Mouse (Mus musculus) induced T-regulatory cell, adult 2 months (primary cell): ENCODE data around the gene Gm14548.
"Not testable (repeated sequence)": the region's sequence is repeated elsewhere in the genome, so short reads cannot be mapped to it uniquely, and the experiment has no call there.

ENCODE experiments used
- DNase-seq: peaks from one replicate; pipeline ENCODE4 v3.0.0-alpha.2; 2012; ENCODE audit warnings: low read depth

The Gm14548 gene

DNA sequence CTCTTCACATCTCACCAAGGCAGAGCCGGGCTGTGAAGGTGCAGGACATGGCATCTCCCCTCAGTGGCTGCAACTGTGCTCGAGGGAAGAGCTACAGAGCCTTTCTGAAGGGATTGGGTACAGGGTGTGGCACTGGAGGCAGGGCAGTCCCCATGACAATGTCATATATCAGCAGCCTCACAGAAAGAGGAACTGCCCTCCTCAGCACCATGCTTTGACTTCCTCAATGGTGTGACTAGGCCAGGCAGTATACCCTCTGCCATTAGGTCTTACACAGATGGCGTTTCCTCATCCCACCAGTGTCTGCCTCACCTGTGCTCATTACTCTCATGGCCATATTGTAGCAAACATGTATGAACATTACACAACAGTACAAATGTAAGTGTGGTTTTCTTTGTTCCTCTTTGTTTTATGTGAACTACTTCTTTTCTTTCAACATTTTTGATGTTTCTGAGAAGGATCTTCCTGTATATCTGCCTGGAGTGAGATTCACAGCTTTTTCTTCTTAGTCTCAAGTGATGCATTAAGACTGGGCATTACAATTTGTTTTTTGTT, at the start of gene Gm14548:
Gm14548 (minus strand) TSS at position 85 of the 555 bp plus-strand sequence.
- DNase-seq: not testable (repeated sequence)

DNA sequence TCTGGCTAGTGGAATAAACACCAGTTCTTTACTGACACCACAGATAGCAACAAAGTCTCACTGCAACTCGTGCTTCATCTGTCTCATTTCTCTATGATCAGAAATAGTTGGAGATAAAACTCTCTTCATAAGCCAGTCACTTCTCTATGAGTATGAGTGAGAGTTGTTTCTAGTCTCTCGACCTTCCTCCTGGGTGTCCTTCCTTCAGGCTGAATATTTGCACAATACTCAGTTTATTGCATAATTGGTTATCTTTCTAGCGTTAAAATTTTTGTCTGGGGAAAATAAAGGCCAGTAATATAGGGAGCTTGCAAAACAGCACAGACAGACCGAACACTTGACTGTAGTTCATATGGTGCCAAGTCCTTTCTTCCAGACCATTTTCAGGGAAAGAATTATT, 48.2 kb upstream of the Gm14548 start:
- DNase-seq: no peak

GRCm38 (mm10) chr7:3940915-3941314, 43.0 kb upstream of the Gm14548 start:
- no peak for DNase-seq

DNA sequence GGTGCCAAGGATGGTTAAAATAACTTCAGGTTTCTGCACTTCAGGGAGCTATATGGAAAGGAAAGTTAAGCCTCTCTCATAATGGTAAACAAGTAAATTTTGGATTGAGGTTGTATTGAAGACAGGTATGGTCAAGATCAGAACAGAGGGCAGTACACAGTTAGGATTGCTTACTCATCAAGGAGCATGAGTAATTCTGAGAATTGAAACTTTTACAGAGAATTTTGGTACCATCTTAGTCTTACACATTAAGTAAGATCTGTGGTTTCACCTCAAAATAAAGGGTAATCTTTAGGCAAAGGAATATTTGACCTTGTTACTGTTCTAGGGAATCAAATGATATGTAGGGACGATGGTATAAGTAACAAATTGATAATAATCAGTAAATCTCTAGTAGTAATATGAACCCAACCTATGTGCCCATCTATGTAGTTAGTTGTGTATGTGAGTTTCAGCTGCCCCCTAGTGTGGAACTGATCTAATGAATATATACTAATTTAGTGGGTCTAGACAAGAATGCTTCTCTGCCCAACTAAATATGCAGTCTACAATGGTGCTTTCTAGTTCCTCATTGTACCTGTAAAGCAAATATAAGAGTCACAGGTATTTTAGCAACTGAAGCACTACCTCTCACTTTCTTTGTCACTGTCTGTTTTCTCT, 42.1 kb upstream of the Gm14548 start:
- peak; percentile 2 for DNase-seq

DNA sequence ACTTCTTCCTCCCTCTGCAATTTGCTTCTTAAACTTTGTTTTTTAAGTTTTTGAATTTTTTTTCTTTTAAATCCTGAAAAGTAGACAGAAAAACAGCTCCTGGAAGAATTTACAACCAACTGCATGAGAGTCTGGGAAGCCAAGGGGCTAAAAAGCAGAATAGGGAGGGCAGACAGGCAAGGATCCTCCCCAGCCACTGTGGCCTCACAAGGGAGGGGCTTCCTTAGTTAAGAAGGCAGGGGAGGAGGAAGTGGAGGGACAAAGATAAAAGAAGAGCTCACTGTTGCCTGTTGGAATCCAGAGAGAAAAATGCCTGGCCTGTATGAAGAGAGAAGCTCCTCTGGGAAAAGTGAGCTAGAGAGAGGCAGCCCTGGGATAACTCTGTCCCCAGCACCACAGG, 37.6 kb upstream of the Gm14548 start:
- not testable (repeated sequence) for DNase-seq

DNA sequence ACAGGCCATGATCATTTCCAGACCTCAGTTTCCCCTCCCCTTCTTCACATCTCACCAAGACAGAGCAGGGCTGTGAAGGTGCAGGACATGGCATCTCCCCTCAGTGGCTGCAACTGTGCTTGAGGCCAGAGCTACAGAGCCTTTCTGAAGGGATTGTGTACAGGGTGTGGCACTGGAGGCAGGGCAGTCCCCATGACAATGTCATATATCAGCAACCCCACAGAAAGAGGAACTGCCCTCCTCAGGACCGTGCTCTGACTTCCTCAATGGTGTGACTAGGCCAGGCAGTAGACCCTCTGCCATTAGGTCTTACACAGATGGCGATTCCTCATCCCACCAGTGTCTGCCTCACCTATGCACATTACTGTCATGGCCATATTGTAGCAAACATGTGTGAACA, 17.5 kb upstream of the Gm14548 start, which contains the start of gene Lilra6:
Lilra6 (minus strand) TSS at position 117 of the 400 bp plus-strand sequence.
- DNase-seq: not testable (repeated sequence)

DNA sequence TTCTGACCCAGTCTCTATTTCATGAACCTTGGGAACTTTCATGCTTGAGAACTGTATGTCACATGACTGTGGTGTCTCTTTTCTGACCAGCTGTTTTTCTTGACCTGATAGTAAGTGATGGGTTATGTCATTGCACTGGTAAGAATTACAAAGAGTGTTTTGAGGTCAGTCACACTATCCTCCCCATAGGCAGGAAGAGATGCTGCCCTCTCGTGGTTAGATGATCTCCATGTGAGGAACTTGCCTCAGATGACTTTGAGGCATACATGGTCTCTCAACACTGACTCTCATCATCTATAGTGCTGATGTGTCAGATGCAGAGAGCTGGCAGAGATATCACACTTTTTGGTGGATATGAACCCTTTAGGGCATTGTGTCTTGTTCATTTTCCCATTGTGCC, 5.8 kb upstream of the Gm14548 start:
- DNase-seq: peak; percentile 29

GRCm38 (mm10) chr7:3875032-3875431, 22.9 kb downstream of the Gm14548 start:
- DNase-seq: not testable (repeated sequence)

DNA sequence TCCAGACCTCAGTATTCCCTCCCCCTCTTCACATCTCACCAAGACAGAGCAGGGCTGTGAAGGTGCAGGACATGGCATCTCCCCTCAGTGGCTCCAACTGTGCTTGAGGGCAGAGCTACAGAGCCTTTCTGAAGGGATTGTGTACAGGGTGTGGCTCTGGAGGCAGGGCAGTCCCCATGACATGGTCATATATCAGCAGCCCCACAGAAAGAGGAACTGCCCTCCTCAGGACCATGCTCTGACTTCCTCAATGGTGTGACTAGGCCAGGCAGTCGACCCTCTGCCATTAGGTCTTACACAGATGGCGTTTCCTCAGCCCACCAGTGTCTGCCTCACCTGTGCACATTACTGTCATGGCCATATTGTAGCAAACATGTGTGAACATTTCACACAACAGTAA, 53.0 kb downstream of the Gm14548 start, which contains the start of gene Pira2:
Pira2 (minus strand) TSS at position 101 of the 400 bp plus-strand sequence.
- DNase-seq: not testable (repeated sequence)

GRCm38 (mm10) chr7:3837854-3838253, 60.1 kb downstream of the Gm14548 start:
- DNase-seq: not testable (repeated sequence)
